Mouse (Mus musculus): Measurements from ENCODE around the gene Foxl2. TPM values are rescaled to one million over a fixed set of nuclear protein-coding genes. Genes with fewer than 3 reads are reported as not detected.

The Foxl2 gene
- polyA plus RNA-seq, 1 experiment from 2014 or later: 2.0 TPM

DNA sequence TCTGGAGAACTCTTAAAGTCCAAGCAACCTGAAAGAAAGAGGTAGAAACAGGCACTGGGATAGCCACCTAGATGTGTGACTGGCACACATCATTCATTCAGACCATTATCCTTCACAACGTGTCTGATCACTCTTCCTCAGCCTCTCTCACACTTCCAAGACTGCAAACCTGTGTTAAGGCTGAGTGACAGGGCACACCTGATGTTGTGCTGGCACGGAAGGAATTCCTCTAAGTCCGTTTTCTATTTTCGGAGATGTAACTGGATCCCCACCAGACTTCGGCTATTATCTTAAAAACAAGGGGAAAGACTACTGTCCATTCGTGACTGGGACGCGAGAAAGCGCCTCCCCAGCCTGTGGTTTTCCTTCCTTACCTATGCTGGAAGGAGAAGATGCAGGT lies 1.3 kb upstream of the Foxl2 start:
- peaks cover 34% of the 10 kb centered on the region for H3K4me1 ChIP-seq
- no peak overlapping the region for H3K27ac ChIP-seq (replicated peaks)
- no peak overlapping the region for H3K9ac ChIP-seq
- 5% methylated on average over 9 of the region's 9 CpGs for WGBS
- H3K36me3 ChIP-seq: no peaks in the 10 kb centered on the region
- H3K9me3 ChIP-seq (replicated peaks): no peaks in the 10 kb centered on the region
- H3K4me3 ChIP-seq (replicated peaks): peak overlapping the region; percentile 50
- ATAC-seq (ENCODE audit: insufficient number of reproducible peaks, low FRiP score, low TSS enrichment, low read depth): no peak
- peaks cover 85% of the 10 kb centered on the region for H3K27me3 ChIP-seq
- no peak overlapping the region for H3K4me2 ChIP-seq (replicated peaks)

DNA sequence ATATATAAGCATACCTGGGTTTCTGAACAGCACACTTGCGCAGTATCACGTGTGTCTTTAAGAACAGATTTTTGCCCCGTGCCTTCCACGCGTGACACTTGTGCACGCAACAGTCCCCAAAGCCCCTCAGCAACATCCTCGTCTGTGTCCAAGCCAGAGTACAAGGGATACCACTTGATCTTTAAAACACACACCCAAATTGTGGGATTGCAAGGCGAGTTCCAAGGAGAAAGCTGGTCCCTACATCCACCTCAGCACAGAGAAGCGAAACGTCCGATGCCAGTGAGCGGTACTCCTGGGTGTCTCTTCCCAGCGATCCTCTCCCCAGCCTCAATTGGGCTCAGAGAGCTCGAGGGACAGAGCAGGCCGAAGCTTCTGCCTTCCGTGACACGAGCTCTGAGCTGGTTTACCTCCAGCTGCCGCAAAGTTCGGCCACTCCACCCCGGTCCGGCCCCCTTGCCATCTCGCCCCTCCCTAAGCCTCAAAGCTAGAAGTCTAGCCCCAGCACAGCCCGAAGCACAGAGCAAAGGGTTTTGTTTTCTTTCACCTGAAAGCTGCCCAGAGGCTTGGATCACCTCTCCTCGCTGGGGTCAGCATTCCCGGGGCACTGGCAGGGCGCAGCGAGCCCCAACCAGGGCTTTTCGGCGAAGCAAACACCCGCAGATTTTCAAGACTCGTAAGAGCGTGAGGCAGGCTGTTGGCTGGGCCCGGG lies 541 bp upstream of the Foxl2 start:
- H3K36me3 ChIP-seq: no peaks in the 10 kb centered on the region
- no peak; the same call in 1 of the 2 replicates for ATAC-seq (ENCODE audit: insufficient number of reproducible peaks, low FRiP score, low TSS enrichment, low read depth)
- no peaks in the 10 kb centered on the region for H3K9me3 ChIP-seq (replicated peaks)
- peaks cover 34% of the 10 kb centered on the region for H3K4me1 ChIP-seq
- H3K27ac ChIP-seq (replicated peaks): no peak overlapping the region
- 2% methylated on average over 33 of the region's 33 CpGs for WGBS
- H3K4me2 ChIP-seq (replicated peaks): peak overlapping the region; percentile 88
- peak overlapping the region; percentile 26; the same call in 1 of the 2 replicates for H3K9ac ChIP-seq
- H3K27me3 ChIP-seq: peaks cover 93% of the 10 kb centered on the region
- peak overlapping the region; percentile 50 for H3K4me3 ChIP-seq (replicated peaks)

DNA sequence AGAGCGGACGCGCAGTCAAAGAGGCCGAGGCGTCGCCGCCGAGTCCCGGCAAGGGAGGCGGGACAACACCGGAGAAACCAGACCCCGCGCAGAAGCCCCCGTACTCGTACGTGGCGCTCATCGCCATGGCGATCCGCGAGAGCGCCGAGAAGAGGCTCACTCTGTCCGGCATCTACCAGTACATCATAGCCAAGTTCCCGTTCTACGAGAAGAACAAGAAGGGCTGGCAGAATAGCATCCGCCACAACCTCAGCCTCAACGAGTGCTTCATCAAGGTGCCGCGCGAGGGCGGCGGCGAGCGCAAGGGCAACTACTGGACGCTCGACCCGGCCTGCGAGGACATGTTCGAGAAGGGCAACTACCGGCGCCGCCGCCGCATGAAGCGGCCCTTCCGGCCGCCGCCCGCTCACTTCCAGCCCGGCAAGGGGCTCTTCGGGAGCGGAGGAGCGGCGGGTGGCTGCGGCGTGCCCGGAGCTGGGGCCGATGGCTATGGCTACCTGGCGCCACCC lies 682 bp downstream of the Foxl2 start:
- peaks cover 97% of the 10 kb centered on the region for H3K27me3 ChIP-seq
- peaks cover 34% of the 10 kb centered on the region for H3K4me1 ChIP-seq
- H3K36me3 ChIP-seq: no peaks in the 10 kb centered on the region
- H3K9ac ChIP-seq: peak overlapping the region; percentile 26; the same call in 1 of the 2 replicates
- no peak for ATAC-seq (ENCODE audit: insufficient number of reproducible peaks, low FRiP score, low TSS enrichment, low read depth)
- H3K4me3 ChIP-seq (replicated peaks): peak overlapping the region; percentile 50
- peak overlapping the region; percentile 88 for H3K4me2 ChIP-seq (replicated peaks)
- H3K9me3 ChIP-seq (replicated peaks): no peaks in the 10 kb centered on the region
- H3K27ac ChIP-seq (replicated peaks): peak overlapping the region; percentile 48
- WGBS: under 1% methylated on average over 60 of the region's 60 CpGs

DNA sequence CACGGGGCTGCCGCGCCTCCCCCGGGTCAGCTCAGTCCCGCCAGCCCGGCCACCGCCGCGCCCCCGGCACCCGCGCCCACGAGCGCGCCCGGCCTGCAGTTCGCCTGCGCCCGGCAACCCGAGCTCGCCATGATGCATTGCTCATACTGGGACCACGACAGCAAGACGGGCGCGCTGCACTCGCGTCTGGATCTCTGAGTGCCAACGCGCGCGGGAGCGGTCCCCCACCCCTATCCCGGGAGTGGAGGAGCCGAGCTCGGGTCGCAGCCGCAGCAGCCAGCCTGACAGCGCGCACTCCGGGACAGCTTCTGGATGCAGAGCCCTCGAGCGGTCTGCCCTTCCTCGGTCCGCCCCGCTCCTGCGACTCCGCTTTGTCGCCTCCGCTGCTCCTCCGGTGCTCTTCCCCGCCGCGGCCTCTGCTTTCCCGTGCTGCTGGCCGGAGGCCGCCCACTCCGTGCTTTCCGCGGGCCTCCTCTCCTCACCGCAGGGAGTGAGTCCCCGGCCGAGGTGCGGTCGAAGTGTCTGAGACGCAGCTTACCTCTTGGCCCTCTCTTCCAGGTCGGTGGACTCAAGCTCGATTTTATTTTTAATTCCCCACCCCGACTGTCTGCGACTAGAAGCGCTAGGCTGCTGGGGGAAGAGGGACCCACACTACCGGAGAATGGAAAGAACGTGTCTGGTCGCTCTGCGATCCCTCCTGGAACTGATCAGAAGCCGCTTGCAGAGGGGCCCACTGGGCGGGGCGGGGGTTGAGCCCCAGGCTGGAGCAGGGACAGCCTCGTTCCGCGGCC lies 1.7 kb downstream of the Foxl2 start:
- H3K4me1 ChIP-seq: peaks cover 34% of the 10 kb centered on the region
- peak overlapping the region; percentile 88 for H3K4me2 ChIP-seq (replicated peaks)
- H3K4me3 ChIP-seq (replicated peaks): peak overlapping the region; percentile 50
- no peaks in the 10 kb centered on the region for H3K9me3 ChIP-seq (replicated peaks)
- H3K36me3 ChIP-seq: no peaks in the 10 kb centered on the region
- H3K27ac ChIP-seq (replicated peaks): no peak overlapping the region
- no peak for ATAC-seq (ENCODE audit: insufficient number of reproducible peaks, low FRiP score, low TSS enrichment, low read depth)
- peaks cover 97% of the 10 kb centered on the region for H3K27me3 ChIP-seq
- WGBS: under 1% methylated on average over 80 of the region's 80 CpGs
- peak overlapping the region; percentile 26; the same call in 1 of the 2 replicates for H3K9ac ChIP-seq

DNA sequence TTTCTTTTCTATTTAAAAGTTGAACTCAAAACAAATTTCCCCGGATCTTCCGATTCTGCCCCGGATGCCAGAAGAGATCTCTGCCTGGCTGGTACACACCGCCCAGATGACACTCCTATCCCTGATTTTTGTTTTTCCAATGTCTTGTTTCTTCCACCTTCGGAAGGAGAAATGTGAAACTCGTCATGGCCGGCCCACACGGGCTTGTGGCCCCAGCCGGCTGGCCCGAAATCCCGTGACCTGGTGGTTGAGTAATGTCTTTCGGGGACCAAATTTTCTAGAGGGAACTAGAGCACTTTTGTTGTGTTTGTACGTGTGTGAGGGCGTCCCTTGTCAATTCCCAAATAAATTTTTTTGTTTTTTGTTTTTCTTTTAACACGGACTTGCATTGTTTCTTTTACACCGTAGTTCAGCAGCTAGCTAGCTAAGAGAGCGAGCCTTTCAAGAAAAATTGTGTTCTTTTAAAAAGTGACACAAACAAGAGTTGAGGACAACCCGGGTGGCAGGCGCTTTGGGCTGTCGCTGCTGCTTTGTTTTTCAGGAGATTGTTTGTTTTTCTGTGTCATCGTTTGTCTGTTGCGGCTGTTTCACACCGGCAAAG lies 2.8 kb downstream of the Foxl2 start:
- peaks cover 28% of the 10 kb centered on the region for H3K4me1 ChIP-seq
- no peak overlapping the region for H3K27ac ChIP-seq (replicated peaks)
- WGBS: 3% methylated on average over 23 of the region's 23 CpGs
- H3K4me2 ChIP-seq (replicated peaks): peak overlapping the region; percentile 88; the same call in 1 of the 2 replicates
- H3K4me3 ChIP-seq (replicated peaks): peak overlapping the region; percentile 50
- no peak overlapping the region for H3K9ac ChIP-seq
- no peak for ATAC-seq (ENCODE audit: insufficient number of reproducible peaks, low FRiP score, low TSS enrichment, low read depth)
- H3K36me3 ChIP-seq: no peaks in the 10 kb centered on the region
- peaks cover 97% of the 10 kb centered on the region for H3K27me3 ChIP-seq
- no peaks in the 10 kb centered on the region for H3K9me3 ChIP-seq (replicated peaks)

DNA sequence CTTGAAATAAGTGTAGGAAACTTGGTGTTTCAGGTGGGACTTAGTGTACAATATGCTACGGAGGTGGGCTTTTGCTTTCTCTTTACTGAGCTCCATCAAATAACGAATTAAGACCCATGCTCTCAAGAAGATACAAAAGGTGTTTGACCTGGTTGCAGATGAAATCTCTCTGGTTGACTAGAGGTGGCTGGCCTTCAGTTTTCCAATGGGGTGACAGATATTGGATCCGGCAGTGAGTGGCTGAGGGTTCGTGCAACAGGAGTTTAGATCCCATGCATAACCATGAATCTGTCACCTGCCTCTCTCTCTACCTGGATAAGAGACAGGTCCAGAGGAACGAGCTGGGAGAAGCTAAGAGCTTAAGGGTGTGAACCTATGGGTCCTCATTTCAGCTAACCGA lies 3.5 kb downstream of the Foxl2 start:
- WGBS: 12% methylated on average over 6 of the region's 6 CpGs
- Histone ChIP-seq H3K4me1 (peaks cover 28% of the 10 kb centered on the region), H3K9ac (no peak overlapping the region), H3K4me3 (replicated peaks) (peak overlapping the region; percentile 8; the same call in 1 of the 2 replicates), H3K4me2 (replicated peaks) (no peak overlapping the region), H3K9me3 (replicated peaks) (no peaks in the 10 kb centered on the region), H3K27me3 (peaks cover 97% of the 10 kb centered on the region), H3K27ac (replicated peaks) (no peak overlapping the region), H3K36me3 (no peaks in the 10 kb centered on the region)
- no peak for ATAC-seq (ENCODE audit: insufficient number of reproducible peaks, low FRiP score, low TSS enrichment, low read depth)

DNA sequence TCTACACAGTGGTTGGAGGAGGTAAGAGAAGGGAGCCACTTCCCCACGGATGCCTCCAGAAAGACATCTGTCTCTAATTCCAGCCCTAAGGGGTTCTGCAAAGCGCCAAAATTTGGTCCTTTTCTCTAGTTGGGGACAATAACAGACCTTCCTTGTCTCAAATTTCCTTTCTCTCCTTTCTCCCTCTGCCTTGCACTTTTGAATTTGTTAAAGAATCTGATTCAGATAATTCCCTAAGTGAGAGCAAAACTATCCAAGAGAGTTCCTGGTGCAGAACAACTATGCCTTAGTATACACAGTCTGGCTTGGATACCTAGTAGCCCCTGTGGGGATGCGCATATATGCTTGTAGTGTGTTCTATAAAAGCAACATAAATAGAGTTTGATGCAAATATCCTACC lies 4.8 kb downstream of the Foxl2 start:
- no peak for ATAC-seq (ENCODE audit: insufficient number of reproducible peaks, low FRiP score, low TSS enrichment, low read depth)
- Histone ChIP-seq H3K36me3 (no peaks in the 10 kb centered on the region), H3K4me3 (replicated peaks) (no peak overlapping the region), H3K27me3 (peaks cover 95% of the 10 kb centered on the region), H3K9me3 (replicated peaks) (no peaks in the 10 kb centered on the region), H3K9ac (no peak overlapping the region), H3K4me1 (peaks cover 25% of the 10 kb centered on the region), H3K27ac (replicated peaks) (no peak overlapping the region), H3K4me2 (replicated peaks) (no peak overlapping the region)
- 27% methylated on average over 3 of the region's 3 CpGs for WGBS

DNA sequence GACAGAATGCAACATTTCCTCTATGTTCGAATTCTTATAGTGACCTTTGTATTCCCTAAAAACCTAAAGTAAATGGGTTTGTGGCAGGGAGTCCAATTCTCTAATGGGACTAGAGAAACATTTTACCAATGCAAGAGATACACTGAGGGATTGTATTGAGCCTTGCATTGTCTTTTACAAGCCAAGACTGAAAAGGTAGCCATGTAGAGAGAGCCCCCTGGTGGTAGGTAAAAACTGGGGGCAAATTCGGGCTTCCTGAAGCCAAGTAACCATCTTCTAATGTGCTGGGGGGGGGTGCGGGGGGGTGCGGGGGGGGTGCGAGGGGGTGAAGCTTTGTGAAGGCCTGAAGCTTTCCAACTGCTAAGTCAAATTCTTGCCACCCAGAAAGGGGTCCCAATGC lies 5.3 kb downstream of the Foxl2 start:
- ATAC-seq (ENCODE audit: insufficient number of reproducible peaks, low FRiP score, low TSS enrichment, low read depth): no peak
- Histone ChIP-seq H3K27me3 (peaks cover 95% of the 10 kb centered on the region), H3K36me3 (no peaks in the 10 kb centered on the region), H3K27ac (replicated peaks) (no peak overlapping the region), H3K4me2 (replicated peaks) (no peak overlapping the region), H3K9me3 (replicated peaks) (no peaks in the 10 kb centered on the region), H3K4me3 (replicated peaks) (no peak overlapping the region), H3K9ac (no peak overlapping the region), H3K4me1 (peaks cover 24% of the 10 kb centered on the region)
- 17% methylated on average over 5 of the region's 5 CpGs for WGBS

DNA sequence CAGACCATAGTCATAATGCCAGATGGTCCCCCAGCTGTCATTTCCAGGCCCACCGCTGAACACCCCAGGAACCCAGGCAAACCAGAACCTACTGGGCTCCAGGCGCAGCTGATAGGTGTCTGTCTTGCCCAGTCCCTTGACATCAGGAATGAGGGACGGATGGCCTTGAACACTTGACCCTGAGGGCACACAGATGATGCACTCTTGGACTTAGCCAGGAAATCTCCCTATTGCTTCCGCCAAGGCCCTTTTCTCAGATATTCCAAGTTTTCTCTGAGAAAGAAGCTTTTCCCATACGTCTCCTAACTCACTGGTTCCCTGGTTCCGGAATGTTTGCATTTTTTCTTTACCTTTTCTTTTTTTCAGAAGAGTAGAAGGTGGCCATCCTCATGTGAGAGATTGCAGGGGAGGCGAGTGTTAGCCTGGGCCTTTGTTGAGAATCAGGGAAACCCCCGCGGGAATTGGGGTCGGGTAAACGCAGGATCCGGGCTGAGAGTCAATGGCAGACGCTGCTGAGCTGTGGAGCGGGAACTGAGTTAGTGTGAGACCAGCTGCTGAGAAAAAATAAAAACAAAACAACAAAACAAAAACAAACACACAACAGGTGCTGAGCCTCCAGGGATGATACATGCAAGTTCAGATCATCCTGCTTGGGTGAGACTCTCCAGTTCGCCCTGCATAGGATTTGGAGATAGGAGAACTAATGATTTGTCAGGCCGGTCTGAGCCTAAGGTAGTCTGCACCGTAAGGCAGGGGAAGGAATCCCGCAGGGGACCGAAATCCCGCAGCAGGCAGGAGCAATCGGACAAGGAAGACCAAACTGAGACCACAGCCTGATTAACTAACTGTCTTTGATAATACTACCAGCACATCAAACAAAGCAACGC lies 6.7 kb downstream of the Foxl2 start:
- H3K27me3 ChIP-seq: peaks cover 91% of the 10 kb centered on the region
- no peaks in the 10 kb centered on the region for H3K36me3 ChIP-seq
- 13% methylated on average over 22 of the region's 22 CpGs for WGBS
- no peak overlapping the region for H3K4me3 ChIP-seq (replicated peaks)
- no peak overlapping the region for H3K4me2 ChIP-seq (replicated peaks)
- H3K9me3 ChIP-seq (replicated peaks): no peaks in the 10 kb centered on the region
- no peak overlapping the region for H3K9ac ChIP-seq
- peaks cover 9% of the 10 kb centered on the region for H3K4me1 ChIP-seq
- no peak for ATAC-seq (ENCODE audit: insufficient number of reproducible peaks, low FRiP score, low TSS enrichment, low read depth)
- H3K27ac ChIP-seq (replicated peaks): no peak overlapping the region

DNA sequence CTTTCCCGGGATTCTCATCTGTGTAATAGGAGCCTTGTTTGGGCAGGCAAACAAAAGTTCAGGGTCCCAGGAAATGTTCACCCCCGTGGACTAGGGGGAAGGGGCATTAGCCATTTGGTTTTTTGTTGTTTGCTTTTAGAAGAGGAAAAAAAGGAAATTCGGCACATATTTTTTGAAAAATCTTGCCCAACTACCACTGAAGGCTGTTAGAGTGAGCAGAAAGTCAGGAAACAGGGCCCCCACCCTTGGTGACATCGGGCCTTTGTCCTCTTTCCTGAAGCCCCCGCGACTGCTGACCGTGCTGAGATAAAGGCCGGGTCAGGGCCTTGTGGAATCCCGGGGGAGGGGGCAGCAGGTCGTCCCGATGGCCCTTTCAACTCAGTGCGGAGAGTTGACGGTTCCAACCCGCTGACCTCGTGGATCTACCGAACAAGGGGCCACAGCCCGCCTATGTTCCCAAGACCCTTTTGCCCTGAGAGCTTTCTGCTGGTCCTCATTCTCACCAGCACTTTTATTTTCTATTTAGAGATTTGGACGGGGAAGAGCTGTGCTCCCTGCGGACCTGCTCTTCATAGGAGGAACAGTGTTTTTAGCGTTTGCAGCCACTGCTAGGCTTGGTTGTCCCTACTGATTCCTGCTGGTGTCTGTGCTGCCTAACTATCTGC lies 7.5 kb downstream of the Foxl2 start:
- H3K9ac ChIP-seq: no peak overlapping the region
- ATAC-seq (ENCODE audit: insufficient number of reproducible peaks, low FRiP score, low TSS enrichment, low read depth): no peak
- H3K27ac ChIP-seq (replicated peaks): no peak overlapping the region
- H3K4me2 ChIP-seq (replicated peaks): no peak overlapping the region
- no peaks in the 10 kb centered on the region for H3K36me3 ChIP-seq
- peaks cover 5% of the 10 kb centered on the region for H3K4me1 ChIP-seq
- H3K27me3 ChIP-seq: peaks cover 92% of the 10 kb centered on the region
- H3K9me3 ChIP-seq (replicated peaks): no peaks in the 10 kb centered on the region
- H3K4me3 ChIP-seq (replicated peaks): no peak overlapping the region
- 4% methylated on average over 20 of the region's 20 CpGs for WGBS

Data from embryonic facial prominence, embryonic 15.5 days (tissue).